Mouse (Mus musculus) urinary bladder, postnatal 14 days (tissue): ENCODE measurements around the gene Pdcd6ip.
"Not testable (repeated sequence)": the region's sequence is repeated elsewhere in the genome, so short reads cannot be mapped to it uniquely, and the experiment has no call there.

Experiments
- DNase-seq: peaks from one replicate; pipeline ENCODE4 v3.0.0; 2021; ENCODE audit warnings: low spot score

Gene Pdcd6ip

GRCm38 (mm10) chr9:113707481-113708360 is at the start of gene Pdcd6ip:
Gene Pdcd6ip (minus strand): TSS chr9:113708259.
- peak; percentile 93 for DNase-seq

GRCm38 (mm10) chr9:113755888-113756719 is 48.0 kb upstream of the Pdcd6ip start:
- DNase-seq = no peak

- DNase-seq = no peak
Measured at GRCm38 (mm10) chr9:113749356-113749755, 41.3 kb upstream of the Pdcd6ip start.

DNA sequence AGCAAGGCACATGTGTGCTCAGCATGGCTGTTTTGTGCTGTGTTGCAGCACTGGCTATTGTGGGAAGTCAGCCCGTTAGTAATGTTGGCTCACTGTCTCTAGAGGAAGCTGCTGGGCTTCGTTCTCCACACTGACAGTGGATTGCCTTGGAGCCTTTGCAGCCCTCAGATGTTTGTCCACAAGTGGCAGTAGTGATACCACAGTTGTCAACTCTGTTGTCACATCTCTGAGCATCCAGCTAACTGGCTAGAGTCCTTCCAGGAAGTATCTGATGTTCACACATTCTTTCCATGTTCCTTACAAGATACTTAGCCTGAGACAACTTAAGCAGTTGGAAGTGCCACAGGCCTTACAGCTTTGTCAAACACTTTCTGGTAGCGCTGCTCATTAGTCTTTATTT is 35.2 kb upstream of the Pdcd6ip start:
- no peak for DNase-seq

- no peak for DNase-seq
Measured at GRCm38 (mm10) chr9:113742361-113742794, 34.3 kb upstream of the Pdcd6ip start.

DNA sequence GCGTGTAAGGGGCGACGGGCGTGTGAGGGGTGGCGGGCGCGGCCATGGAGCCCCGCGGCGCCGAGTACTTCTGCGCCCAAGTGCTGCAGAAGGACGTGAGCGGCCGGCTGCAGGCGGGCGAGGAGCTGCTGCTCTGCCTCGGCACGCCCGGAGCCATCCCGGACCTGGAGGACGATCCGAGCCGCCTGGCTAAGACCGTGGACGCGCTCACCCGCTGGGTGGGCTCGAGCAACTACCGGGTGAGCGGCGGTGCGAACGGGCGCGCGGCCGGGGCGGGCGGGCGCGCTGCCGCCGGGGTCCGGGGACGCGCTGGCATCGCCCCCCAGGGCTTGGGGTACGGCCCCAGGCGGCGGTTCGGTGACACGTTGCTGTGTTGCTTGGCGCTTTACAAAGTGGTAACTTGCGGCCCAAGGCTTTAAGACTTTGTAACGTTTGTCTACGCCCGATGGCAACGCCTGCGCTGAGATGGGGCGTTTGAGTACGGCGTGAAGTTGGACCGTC is 33.6 kb upstream of the Pdcd6ip start:
- peak; percentile 34 for DNase-seq

DNA sequence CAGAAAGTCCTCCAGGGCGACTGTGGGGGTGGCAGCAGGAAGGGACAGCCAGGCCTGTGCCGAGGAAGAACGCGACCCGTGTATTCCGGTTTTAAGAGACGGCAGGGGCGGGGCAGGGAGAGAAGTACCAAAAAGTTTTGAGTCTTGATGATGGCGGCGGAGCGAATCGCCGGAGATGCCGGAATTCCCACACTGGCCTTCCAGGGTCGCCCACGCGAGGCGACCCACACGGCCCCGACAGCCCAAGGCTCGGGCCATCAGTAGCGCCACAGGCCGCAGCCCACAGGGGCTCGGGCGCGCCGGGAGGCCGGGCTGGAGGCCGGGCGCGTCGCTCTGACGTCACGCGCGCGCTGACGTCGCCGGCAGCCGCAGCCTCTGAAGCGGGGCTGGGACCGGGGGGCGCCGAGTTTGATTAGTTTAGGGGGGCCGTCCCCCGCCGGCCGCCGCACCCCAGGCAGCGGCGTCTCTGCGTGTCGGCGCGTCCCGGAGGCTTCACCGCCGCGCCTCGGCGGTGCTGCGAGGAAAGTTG is 33.1 kb upstream of the Pdcd6ip start, which contains the start of gene Clasp2:
Clasp2 (plus strand) TSS at position 366 of the 529 bp plus-strand sequence.
- DNase-seq = peak; percentile 77

- DNase-seq = peak; percentile 9
Measured at GRCm38 (mm10) chr9:113738941-113739340, 30.9 kb upstream of the Pdcd6ip start.

DNA sequence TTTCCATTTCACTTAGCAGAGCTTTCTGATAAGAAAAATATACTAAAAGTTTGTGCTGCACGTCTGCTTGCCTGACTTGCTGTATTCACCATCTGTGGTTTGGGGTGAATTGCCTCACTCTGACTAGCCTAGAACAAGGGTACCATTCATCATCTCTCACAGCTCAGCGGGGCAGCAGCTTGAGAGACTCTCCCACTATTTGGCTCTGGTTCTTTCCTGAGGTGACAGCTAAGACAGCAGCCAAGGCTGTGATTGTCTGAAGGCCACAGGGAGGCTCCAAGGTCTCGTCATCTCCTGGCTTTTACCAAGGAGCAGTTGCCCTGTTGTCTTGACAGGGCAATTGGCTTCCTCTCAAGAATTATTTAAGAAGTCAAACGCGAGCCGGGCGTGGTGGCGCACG is 30.0 kb upstream of the Pdcd6ip start:
- no peak for DNase-seq

DNA sequence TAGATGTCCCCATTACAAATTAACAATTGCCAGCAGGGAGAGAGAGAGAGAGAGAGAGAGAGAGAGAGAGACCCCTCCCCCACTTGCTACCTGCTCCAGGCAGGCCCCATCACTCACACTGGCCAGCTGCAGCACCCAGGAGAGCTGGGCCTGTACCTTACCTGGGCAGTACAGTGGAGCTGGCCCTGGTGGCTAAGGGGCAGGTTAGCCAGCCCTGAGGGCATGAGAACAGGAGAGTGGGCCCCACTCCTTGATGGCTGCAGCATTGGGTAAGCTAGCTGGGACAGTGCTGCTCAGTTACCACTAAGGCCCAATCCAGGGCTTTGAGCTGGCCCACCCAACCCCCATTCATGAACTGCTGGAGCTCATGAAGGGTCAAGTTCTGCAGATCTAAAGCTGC is 27.9 kb upstream of the Pdcd6ip start:
- DNase-seq = no peak

GRCm38 (mm10) chr9:113731540-113731939 is 23.5 kb upstream of the Pdcd6ip start:
- no peak for DNase-seq

DNA sequence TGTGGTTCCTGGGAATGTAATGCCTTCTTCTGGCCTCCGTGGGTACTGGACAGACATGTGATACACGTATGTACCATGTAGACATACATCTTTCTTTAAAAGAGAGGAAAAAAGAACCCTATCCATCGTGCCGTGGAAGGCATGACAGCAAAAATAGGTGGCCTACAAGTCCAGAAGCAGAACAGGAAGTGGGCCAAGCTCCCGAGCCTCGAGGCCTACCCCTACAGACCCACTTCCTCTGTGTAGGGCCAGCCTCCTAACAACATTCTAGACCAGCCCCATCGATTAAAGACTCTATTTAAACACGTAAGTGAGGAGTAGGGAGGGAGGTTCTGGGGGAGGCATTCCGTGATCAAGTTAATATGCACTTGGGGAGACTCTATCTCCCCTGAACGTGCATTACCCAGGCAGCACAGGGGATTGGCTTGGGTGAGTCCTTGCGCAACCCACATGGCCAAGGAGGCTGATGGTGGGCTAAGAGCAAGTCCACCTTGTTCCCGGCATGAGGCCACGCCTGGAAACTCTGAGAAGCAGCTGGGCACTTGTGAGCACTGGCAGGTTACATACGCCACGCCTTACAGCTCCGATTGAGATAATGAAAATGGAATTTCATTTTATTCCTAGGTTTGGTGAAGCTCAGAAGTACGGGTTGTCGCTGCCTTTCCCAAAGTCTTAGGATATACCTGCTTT is 19.1 kb upstream of the Pdcd6ip start:
- DNase-seq = no peak

- no peak for DNase-seq
Measured at GRCm38 (mm10) chr9:113726131-113726530, 18.1 kb upstream of the Pdcd6ip start.

GRCm38 (mm10) chr9:113725609-113726008 is 17.6 kb upstream of the Pdcd6ip start:
- not testable (repeated sequence) for DNase-seq

DNA sequence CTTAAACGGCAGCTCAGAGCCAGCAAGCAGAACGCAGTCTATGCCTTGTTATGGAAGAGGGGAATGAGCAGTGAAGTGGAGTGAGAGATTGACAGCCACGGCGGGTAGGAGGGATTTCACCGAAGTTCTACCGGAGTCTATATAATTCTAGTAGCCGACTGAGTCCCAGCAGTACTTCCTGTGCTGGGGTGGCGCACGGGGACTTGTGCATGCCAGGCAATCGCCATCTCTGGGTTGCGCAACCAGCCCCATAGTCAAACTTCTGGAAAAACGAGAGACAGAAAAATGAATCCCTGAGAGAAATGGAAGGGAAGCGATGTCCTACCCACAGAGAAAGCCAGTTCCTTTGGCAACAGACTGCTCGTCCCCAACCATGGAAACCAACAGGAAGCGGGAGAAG is 16.6 kb upstream of the Pdcd6ip start:
- no peak for DNase-seq

DNA sequence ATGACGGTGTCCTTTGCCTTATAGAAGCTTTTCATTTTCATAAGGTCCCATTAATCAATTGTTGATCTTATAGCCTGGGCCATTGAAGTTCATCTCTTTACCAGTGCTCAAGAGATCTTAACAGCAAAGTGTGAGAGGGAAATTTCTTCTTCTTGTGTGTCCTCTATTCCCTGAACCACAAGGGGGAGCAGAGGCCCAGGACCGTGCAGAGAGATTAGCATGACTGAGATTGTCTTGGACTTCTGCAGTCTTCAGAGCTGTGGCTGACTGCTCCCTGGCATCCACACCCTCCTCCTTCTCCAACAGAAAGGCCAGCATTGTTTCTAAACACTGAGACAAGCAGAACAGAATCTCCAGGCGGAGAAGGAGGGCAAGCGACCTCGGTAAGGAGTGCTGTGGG is 11.0 kb upstream of the Pdcd6ip start:
- peak; percentile 41 for DNase-seq

- DNase-seq = no peak
Measured at GRCm38 (mm10) chr9:113710871-113711270, 2.8 kb upstream of the Pdcd6ip start.

DNA sequence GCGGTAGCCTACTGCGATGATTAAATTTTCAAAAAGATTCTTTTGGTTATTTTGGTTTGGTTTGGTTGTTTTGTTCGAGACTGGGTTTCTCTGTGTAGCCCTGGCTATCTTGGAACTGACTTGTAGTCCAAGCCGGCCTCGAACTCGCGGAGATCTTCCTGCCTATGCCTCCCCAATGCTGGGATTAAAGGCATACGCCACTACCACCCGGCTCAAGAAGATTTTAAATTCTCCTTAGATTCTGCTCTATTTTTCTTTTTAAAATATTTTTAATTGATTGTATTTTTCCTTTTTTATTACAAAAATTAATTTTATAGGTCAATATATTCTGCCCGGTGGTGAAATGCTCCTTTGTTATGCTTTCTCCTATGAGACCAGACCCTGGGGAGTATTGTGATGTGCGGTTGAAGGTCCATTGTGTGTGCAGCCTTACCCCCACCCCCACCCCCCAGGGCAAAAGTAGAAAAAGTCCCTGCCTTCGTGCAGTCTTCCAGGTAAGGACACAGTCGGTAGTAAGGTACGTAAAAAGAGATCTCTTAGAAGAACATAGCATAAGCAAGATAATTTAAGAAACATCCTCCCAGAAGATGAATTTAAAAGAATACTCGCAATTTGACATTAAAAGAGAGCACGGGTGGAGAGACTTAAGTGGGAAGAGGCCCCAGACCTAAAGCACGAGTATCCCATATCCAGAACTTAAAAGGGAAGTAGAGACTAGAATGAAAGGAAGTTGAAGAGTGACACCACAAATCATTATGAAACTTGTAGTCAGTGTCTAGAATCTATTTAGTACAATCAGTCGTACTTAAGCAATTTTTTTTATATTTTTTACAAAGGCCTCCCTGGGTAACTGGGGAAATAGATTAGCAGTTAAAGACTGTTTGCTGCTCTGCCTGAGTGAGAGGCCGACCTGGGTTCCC is 562 bp upstream of the Pdcd6ip start:
- no peak for DNase-seq

- no peak for DNase-seq
Measured at GRCm38 (mm10) chr9:113706841-113707240, 1.2 kb downstream of the Pdcd6ip start.

DNA sequence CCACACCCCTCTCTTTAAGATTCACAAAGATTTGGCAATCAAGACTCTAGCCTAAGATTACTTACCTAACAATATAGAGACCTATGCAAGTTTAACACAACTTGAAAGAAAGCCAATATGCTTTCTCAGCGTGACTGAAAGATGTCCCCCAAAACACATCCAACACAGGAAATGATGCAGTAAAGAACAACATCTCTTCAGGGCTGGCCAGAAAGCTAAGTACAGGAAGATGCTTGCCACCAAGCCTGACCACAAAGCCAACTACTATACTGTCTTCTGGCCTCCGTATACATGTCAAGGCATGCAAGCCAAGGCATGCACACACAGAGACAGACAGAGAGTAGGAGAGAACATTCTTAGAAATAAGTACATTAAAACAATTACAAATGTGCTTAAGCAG is 2.0 kb downstream of the Pdcd6ip start:
- no peak for DNase-seq
